14 mouse cellular contexts compared by ENCODE assay signal in the genomic region with DNA sequence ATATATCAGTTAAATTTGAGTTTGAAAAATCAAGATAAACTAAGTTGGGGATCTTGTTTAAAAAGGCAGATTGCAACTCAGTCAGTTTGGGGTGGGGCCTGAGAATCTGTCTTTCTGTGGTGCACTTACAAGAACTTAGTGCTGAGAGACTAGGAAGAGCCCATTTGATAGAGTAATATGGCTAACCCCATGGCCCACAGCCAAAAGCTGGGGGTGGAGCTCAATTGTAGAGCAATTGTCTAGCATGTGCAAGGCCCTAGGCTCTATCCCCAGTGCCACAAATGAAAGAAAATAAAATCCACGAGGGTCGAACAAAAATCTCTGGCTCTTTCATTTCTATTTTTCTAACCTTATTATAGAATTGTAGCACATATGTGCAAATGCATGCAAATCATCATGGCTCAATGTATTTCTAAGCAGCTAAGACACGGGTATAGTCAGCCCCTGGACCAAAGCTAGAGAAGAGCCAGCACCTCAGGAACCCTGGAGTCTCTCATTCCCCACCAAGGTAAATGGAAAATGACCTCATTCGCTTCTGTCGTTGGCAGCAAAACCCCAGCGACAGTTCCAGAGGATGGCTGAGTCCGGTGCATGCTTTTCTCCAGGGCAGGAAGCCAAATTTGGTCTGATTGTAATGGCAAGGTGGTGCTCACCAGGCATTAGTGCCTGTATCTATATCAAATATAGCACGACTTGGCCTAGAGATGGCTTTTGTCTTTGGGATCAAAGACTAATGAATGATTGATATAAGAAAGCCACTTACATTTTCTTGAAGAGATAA. TPM values are rescaled to one million over a fixed set of nuclear protein-coding genes. Genes with fewer than 3 reads are reported as not detected.
DNase-seq lines count a peak whose midpoint lies in the region; ATAC-seq lines count a peak whose summit lies in the region.
"Had no signal": no experiment of that assay in that cellular context is flagged by ENCODE, and none has a peak within 500 bp of the region (broad histone marks: within the 10 kb centered on the region; RNA-seq: fewer than 3 reads in every experiment).

No protein-coding gene starts in this region.

- H3K4me3 ChIP-seq in heart, embryonic 10.5 days, result no peak overlapping the region
- no peak overlapping the region for H3K4me3 ChIP-seq in midbrain, embryonic 11.5 days (ENCODE audit: low read depth, low read length)
- no peak overlapping the region for H3K4me3 ChIP-seq in midbrain, embryonic 10.5 days
- no peak overlapping the region for H3K4me3 ChIP-seq in liver, embryonic 11.5 days (ENCODE audit: low read depth, low read length)
- H3K4me3 ChIP-seq: midbrain, embryonic 15.5 days had no signal

- 78% methylated on average over 8 of the region's 8 CpGs for WGBS in heart, embryonic 10.5 days
- WGBS in midbrain, embryonic 11.5 days, result 91% methylated on average over 8 of the region's 8 CpGs
- WGBS in midbrain, embryonic 10.5 days, result 89% methylated on average over 8 of the region's 8 CpGs
- WGBS in large intestine, adult 2 months, result 60% methylated on average over 8 of the region's 8 CpGs
- 85% methylated on average over 8 of the region's 8 CpGs for WGBS in liver, embryonic 11.5 days

- H3K36me3 ChIP-seq in heart, embryonic 10.5 days, result no peaks in the 10 kb centered on the region
- H3K36me3 ChIP-seq in midbrain, embryonic 11.5 days (ENCODE audit: control insufficient read depth, insufficient read depth, low read length), result no peaks in the 10 kb centered on the region
- no peaks in the 10 kb centered on the region for H3K36me3 ChIP-seq in midbrain, embryonic 10.5 days
- H3K36me3 ChIP-seq in liver, embryonic 11.5 days (ENCODE audit: control insufficient read depth, insufficient read depth, low read length), result no peaks in the 10 kb centered on the region
- H3K36me3 ChIP-seq: midbrain, embryonic 15.5 days had no signal

- no peak overlapping the region for H3K9ac ChIP-seq in midbrain, embryonic 11.5 days (ENCODE audit: low read length)
- no peak overlapping the region for H3K9ac ChIP-seq in liver, embryonic 11.5 days (ENCODE audit: low read depth, low read length)
- H3K9ac ChIP-seq: forebrain, postnatal 0 days; midbrain, embryonic 15.5 days had no signal

- no peak for ATAC-seq in midbrain, embryonic 11.5 days (ENCODE audit: low FRiP score)
- ATAC-seq in liver, embryonic 11.5 days (replicated peaks; ENCODE audit: low FRiP score), result no peak
- ATAC-seq: activated CD4-positive, CD25-positive, alpha-beta regulatory T cell, adult 4 months; forebrain, postnatal 0 days; midbrain, embryonic 15.5 days had no signal

- DNase-seq in heart, adult 8-10 months (ENCODE audit: low spot score), result peak; percentile 54
- DNase-seq in heart, embryonic 10.5 days (ENCODE audit: low spot score), result no peak
- peak; percentile 31 for DNase-seq in midbrain, embryonic 11.5 days (ENCODE audit: low spot score, missing footprints)
- no peak for DNase-seq in midbrain, embryonic 10.5 days (ENCODE audit: low spot score)
- peak; percentile 87 for DNase-seq in cerebellum, adult 9-11 months
- DNase-seq in large intestine, adult 2 months (ENCODE audit: low read depth, low spot score), result peak; percentile 64
- no peak for DNase-seq in liver
- no peak for DNase-seq in liver, embryonic 11.5 days (ENCODE audit: low spot score)
- DNase-seq: B cell, adult 2 months; forebrain, postnatal 0 days; kidney, postnatal 14 days; spleen, adult 18-20 months had no signal

- peaks cover 13% of the 10 kb centered on the region for H3K4me1 ChIP-seq in heart, embryonic 10.5 days
- 0 out of 2 replicates have a peak, but pooled peaks cover 2% of the 10 kb centered on the region for H3K4me1 ChIP-seq in midbrain, embryonic 11.5 days (ENCODE audit: control insufficient read depth, insufficient read depth, low read length)
- peaks cover 19% of the 10 kb centered on the region for H3K4me1 ChIP-seq in midbrain, embryonic 10.5 days
- H3K4me1 ChIP-seq in liver, embryonic 11.5 days (replicated peaks; ENCODE audit: control insufficient read depth, insufficient read depth, low read length), result no peaks in the 10 kb centered on the region
- H3K4me1 ChIP-seq: midbrain, embryonic 15.5 days had no signal

- H3K9me3 ChIP-seq in heart, embryonic 10.5 days, result no peaks in the 10 kb centered on the region
- H3K9me3 ChIP-seq in midbrain, embryonic 11.5 days (ENCODE audit: control insufficient read depth, low read length), result no peaks in the 10 kb centered on the region
- H3K9me3 ChIP-seq in midbrain, embryonic 10.5 days (replicated peaks), result no peaks in the 10 kb centered on the region
- no peaks in the 10 kb centered on the region for H3K9me3 ChIP-seq in liver, embryonic 11.5 days (ENCODE audit: control insufficient read depth, low read length)
- H3K9me3 ChIP-seq: midbrain, embryonic 15.5 days had no signal

- no peaks in the 10 kb centered on the region for H3K27me3 ChIP-seq in heart, embryonic 10.5 days (ENCODE audit: insufficient read depth, poor library complexity, severe bottlenecking)
- no peaks in the 10 kb centered on the region for H3K27me3 ChIP-seq in midbrain, embryonic 11.5 days (ENCODE audit: control insufficient read depth, insufficient read depth, low read length)
- no peaks in the 10 kb centered on the region for H3K27me3 ChIP-seq in midbrain, embryonic 10.5 days (ENCODE audit: low read depth, poor library complexity, severe bottlenecking)
- H3K27me3 ChIP-seq in liver, embryonic 11.5 days (replicated peaks; ENCODE audit: control insufficient read depth, insufficient read depth, low read length), result no peaks in the 10 kb centered on the region
- H3K27me3 ChIP-seq: midbrain, embryonic 15.5 days had no signal

- no peak overlapping the region for H3K4me2 ChIP-seq in midbrain, embryonic 11.5 days
- no peak overlapping the region for H3K4me2 ChIP-seq in liver, embryonic 11.5 days
- H3K4me2 ChIP-seq: midbrain, embryonic 15.5 days had no signal

- H3K27ac ChIP-seq in heart, embryonic 10.5 days, result no peak overlapping the region
- H3K27ac ChIP-seq in midbrain, embryonic 11.5 days (ENCODE audit: low read depth, low read length), result no peak overlapping the region
- no peak overlapping the region for H3K27ac ChIP-seq in midbrain, embryonic 10.5 days (replicated peaks)
- no peak overlapping the region for H3K27ac ChIP-seq in liver, embryonic 11.5 days (ENCODE audit: low read depth, low read length)
- H3K27ac ChIP-seq: midbrain, embryonic 15.5 days had no signal

RNA-seq across cellular contexts. Expression of gene Cdc42bpa, which starts 40.4 kb away (rescaled TPM):
- 10 to 100 TPM; 38.6 to 47.9 (median 44.9) TPM for total RNA-seq in heart, adult 8-10 months (2022)
- 12.0 and 14.8 TPM in 2 replicates for polyA plus RNA-seq in heart, embryonic 10.5 days (2016; fragmentation: Nextera tagmentation; extraction: Ambion mirVana)
- 12.7 and 13.0 TPM in 2 replicates for polyA plus RNA-seq in midbrain, embryonic 11.5 days (2014; fragmentation: Nextera tagmentation; extraction: Ambion mirVana)
- 11.7 and 13.0 TPM in 2 replicates for polyA plus RNA-seq in midbrain, embryonic 10.5 days (2016; fragmentation: Nextera tagmentation; extraction: Ambion mirVana)
- polyA plus RNA-seq in large intestine, adult 2 months (2012; rRNA removed), result 6.4 and 7.0 TPM in 2 replicates
- 11.2 and 13.1 TPM in 2 replicates for polyA plus RNA-seq in liver, embryonic 11.5 days (2014; fragmentation: Nextera tagmentation; extraction: Ambion mirVana)

Comparison
In these comparisons a context has a peak if more than half of its experiments do, and no peak if none do; other contexts are left out.
1. DNase-seq: peak in heart, adult 8-10 months (single experiment), midbrain, embryonic 11.5 days (single experiment), cerebellum, adult 9-11 months (single experiment) and large intestine, adult 2 months (single experiment); none in heart, embryonic 10.5 days (single experiment), midbrain, embryonic 10.5 days (single experiment), liver (single experiment) and liver, embryonic 11.5 days (single experiment).